Mouse (Mus musculus) lung, postnatal 0 days (tissue): ENCODE measurements at regions not wholly inside any gene's neighbourhood (a gene's known extent, or its start where the extent isn't known, plus 50 kb on each side); places are given as distances from the start of the nearest gene placed in this dataset.

Experiments used
- ATAC-seq: fragments of 200-750 bp; cut with Nextera tagmentation; 2 replicates; pipeline ENCODE4 v1.8.0; 2017; ENCODE audit warnings: moderate library complexity
- DNase-seq: peaks from one replicate; pipeline ENCODE4 v3.0.0-alpha.2; 2016; ENCODE audit warnings: low spot score
- H3K27ac ChIP-seq: fragments of 300-500 bp; sonication (generic); 2 replicates; pipeline ENCODE4 v1.5.1; 2014; ENCODE audit warnings: antibody characterized with exemption, mild to moderate bottlenecking, low read length, mixed read lengths
- H3K27me3 ChIP-seq: fragments of 300-500 bp; sonication (generic); replicated peaks from 2 replicates; pipeline ENCODE4 v1.6.1; 2014; ENCODE audit warnings: low read length, mixed read lengths; ENCODE audit not compliant: insufficient read depth
- H3K36me3 ChIP-seq: fragments of 300-500 bp; sonication (generic); 2 replicates; pipeline ENCODE4 v1.6.1; 2014; ENCODE audit warnings: low read length, mixed read lengths; ENCODE audit not compliant: insufficient read depth
- H3K4me1 ChIP-seq: fragments of 300-500 bp; sonication (generic); 2 replicates; pipeline ENCODE4 v1.6.1; 2014; ENCODE audit warnings: antibody characterized with exemption, low read depth, low read length, mixed read lengths; ENCODE audit not compliant: insufficient read depth
- H3K4me2 ChIP-seq: fragments of 300-500 bp; sonication (generic); replicated peaks from 2 replicates; pipeline ENCODE4 v1.6.1; 2014; ENCODE audit warnings: low read depth, mild to moderate bottlenecking, low read length, moderate library complexity, mixed read lengths
- H3K4me3 ChIP-seq: fragments of 300-500 bp; sonication (generic); 2 replicates; pipeline ENCODE4 v1.5.1; 2014; ENCODE audit warnings: low read depth, low read length
- H3K9ac ChIP-seq: fragments of 300-500 bp; sonication (generic); replicated peaks from 2 replicates; pipeline ENCODE4 v1.6.1; 2014; ENCODE audit warnings: low read depth, mild to moderate bottlenecking
- H3K9me3 ChIP-seq: fragments of 300-500 bp; sonication (generic); 2 replicates; pipeline ENCODE4 v1.6.1; 2016; ENCODE audit warnings: low read length, mixed read lengths
- CTCF ChIP-seq: IDR thresholded peaks from 2 replicates; pipeline ENCODE4 v1.5.1; 2016; ENCODE audit warnings: antibody characterized with exemption, mild to moderate bottlenecking
- EP300 ChIP-seq: IDR thresholded peaks from 2 replicates; pipeline ENCODE4 v1.6.1; 2016; ENCODE audit warnings: antibody characterized with exemption, mild to moderate bottlenecking, control low read depth
- WGBS: fragments of 180-500 bp; shearing (Covaris S2); extraction: QIAGEN DNeasy Blood & Tissue Kit; methylation state at CpG from one replicate; pipeline ENCODE4 v1.1.7; 2014; 5-methylcytosine and 5-hydroxymethylcytosine counted together

DNA sequence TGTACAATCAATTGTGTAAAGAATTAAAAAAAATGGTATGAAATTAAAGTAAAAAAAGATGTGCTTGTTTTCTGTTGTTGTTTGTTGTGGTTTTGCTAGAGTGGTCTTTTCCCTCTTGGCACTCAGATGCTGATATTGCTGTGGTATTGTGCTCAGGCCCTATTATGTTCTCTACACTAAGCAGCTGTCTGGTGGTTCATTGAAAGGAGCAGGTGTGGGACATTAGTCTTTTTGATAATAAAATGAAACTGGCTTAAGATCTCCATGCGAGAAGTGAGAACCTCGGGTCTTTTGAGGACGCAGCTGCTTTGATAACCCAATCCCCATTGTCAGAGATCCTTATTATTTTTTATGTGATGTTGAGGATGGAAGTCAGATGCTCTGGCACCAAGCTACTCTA, 155.4 kb upstream of the 4930583I09Rik start:
- no peak overlapping the region for H3K4me2 ChIP-seq
- no peak for ATAC-seq
- H3K4me3 ChIP-seq = no peak overlapping the region
- no peaks in the 10 kb centered on the region for H3K36me3 ChIP-seq
- H3K9ac ChIP-seq = no peak overlapping the region
- H3K27me3 ChIP-seq = no peaks in the 10 kb centered on the region
- H3K9me3 ChIP-seq = no peaks in the 10 kb centered on the region
- 91% methylated on average over 3 of the region's 3 CpGs for WGBS
- no peak overlapping the region for H3K27ac ChIP-seq
- no peaks in the 10 kb centered on the region for H3K4me1 ChIP-seq
- TF ChIP-seq EP300 (no peak), CTCF (no peak)
- no peak for DNase-seq

DNA sequence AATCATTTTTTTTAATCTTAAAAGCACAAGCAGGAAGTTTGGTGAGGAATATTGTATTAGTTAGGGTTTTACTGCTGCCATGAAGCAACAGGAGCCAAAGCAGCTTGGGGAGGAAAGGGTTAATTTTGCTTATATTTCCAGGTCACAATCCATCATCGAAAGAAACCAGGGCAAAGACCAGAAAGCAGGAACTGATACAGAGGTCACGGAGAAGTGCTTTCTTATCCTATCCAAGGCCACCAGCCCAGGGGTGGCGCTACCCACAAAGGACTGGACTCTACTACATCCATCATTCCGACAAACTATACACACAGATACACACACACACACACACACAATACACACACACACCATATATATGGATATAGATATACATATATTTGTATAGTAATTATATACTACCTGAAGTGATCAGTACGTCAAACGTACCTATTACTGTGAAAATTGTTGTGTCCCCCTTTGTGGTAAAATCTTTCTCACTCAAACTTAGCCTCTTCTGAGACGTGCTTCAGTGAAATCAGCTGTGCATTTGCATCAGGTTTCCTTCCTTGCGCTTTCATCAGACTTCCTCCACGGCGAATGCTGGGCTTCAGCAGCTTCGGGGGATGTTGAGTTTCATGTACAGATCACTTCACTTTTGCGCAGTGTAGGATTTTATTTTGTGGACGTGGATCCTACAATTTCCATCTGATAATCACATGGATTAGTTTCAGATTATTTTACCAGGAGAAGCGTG, 148.6 kb upstream of the 4930583I09Rik start:
- H3K27ac ChIP-seq = no peak overlapping the region
- DNase-seq = no peak
- 42% methylated on average over 14 of the region's 14 CpGs for WGBS
- no peaks in the 10 kb centered on the region for H3K4me1 ChIP-seq
- no peak for ATAC-seq
- no peaks in the 10 kb centered on the region for H3K36me3 ChIP-seq
- no peak overlapping the region for H3K4me2 ChIP-seq
- no peak overlapping the region for H3K4me3 ChIP-seq
- TF ChIP-seq EP300 (no peak), CTCF (no peak)
- no peaks in the 10 kb centered on the region for H3K27me3 ChIP-seq
- H3K9me3 ChIP-seq = no peaks in the 10 kb centered on the region
- no peak overlapping the region for H3K9ac ChIP-seq

DNA sequence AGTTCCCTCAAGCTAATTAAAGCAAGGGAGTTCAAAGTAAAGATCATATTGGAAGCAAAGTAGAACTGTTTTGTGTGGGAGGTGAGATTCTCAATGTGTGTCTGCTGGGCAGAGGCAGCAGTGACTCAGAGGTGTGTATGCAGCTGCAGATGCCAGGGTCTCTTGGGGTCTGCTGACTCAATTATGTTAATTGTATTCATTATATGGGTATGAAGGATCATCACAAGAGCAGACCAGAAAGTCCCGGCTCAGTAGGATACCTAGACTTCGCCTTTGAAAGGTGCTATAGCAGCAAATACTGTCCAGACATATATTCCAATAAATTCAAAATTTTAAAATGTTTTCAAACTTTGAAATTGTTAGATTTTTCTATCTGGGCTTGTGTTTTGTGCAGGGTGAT, 147.6 kb upstream of the 4930583I09Rik start:
- H3K4me3 ChIP-seq = no peak overlapping the region
- H3K36me3 ChIP-seq = no peaks in the 10 kb centered on the region
- H3K9ac ChIP-seq = no peak overlapping the region
- H3K27ac ChIP-seq = no peak overlapping the region
- H3K4me2 ChIP-seq = no peak overlapping the region
- H3K27me3 ChIP-seq = no peaks in the 10 kb centered on the region
- no peak for ATAC-seq
- WGBS = 79% methylated on average over 2 of the region's 2 CpGs
- no peak for DNase-seq
- TF ChIP-seq EP300 (no peak), CTCF (no peak)
- H3K4me1 ChIP-seq = no peaks in the 10 kb centered on the region
- H3K9me3 ChIP-seq = no peaks in the 10 kb centered on the region

DNA sequence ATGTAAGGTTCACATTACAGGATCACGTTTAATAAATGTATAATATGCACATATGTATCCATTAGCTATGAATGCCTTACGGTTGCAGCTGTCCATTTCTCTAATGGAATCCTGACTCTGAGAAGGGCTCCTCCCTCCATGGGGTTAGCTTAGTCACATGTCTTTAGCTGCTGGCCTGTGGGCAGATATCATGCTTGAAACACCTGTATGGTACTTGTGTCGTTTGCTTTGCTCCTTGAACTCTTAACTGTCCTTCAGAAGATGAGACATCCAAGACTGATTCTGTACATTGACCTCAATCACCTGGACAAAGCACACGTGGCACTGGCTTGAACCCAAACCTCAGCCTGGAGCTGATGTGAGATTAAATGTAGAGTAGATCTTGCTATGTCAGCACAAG, 128.3 kb upstream of the 4930583I09Rik start:
- Histone ChIP-seq H3K27me3 (no peaks in the 10 kb centered on the region), H3K4me1 (no peaks in the 10 kb centered on the region), H3K27ac (no peak overlapping the region), H3K4me3 (no peak overlapping the region), H3K36me3 (no peaks in the 10 kb centered on the region), H3K9me3 (no peaks in the 10 kb centered on the region), H3K4me2 (no peak overlapping the region), H3K9ac (no peak overlapping the region)
- DNase-seq (no peak), ATAC-seq (no peak)
- TF ChIP-seq EP300 = no peak
- TF ChIP-seq CTCF = no peak
- 67% methylated on average over 4 of the region's 4 CpGs for WGBS

DNA sequence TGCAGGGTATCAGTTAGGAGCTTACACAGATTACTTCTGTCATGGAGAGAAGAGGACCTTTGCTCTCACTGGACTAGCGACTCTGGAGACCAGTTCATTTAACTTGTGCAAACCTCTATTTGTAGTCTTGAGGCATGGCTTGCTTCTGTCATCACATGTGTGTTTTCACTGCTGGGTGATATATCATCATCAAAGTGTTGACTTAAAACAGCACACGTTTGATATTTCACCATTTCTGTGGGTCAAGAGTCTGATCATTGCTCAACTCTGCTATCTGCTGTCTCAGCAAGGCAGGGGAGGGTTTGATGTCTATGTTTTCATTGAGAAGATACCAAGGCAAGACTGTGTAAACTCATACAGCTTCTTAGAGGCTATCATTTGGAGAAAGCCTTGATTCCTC, 126.0 kb upstream of the 4930583I09Rik start:
- no peaks in the 10 kb centered on the region for H3K4me1 ChIP-seq
- DNase-seq (peak; percentile 31), ATAC-seq (0 out of 2 replicates have a peak, but pooled peaks have one; percentile 12)
- H3K36me3 ChIP-seq = no peaks in the 10 kb centered on the region
- 29% methylated on average over 2 of the region's 2 CpGs for WGBS
- TF ChIP-seq CTCF = no peak
- no peak for TF ChIP-seq EP300
- H3K27me3 ChIP-seq = no peaks in the 10 kb centered on the region
- no peak overlapping the region for H3K4me2 ChIP-seq
- H3K9me3 ChIP-seq = no peaks in the 10 kb centered on the region
- H3K4me3 ChIP-seq = no peak overlapping the region
- no peak overlapping the region for H3K9ac ChIP-seq
- no peak overlapping the region for H3K27ac ChIP-seq

DNA sequence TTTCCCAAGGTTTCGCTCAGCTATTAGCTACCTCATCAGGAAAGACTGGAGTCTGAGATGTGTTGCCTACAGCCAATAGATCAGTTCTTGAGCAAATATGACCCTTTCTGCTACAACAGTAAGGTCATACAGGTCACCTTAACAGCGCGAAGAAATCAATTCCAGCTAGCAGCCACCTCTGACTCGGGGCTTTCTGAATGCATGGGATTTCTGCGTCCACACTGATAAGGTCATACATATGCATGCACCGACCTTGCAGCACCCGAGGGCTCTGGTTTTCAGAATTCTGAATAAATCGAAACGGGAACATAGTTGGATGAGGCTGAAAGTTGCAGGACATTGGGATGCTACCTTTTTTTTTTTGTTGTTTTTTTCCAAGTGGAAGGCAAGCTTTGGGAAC, 121.6 kb upstream of the 4930583I09Rik start:
- WGBS = 53% methylated on average over 9 of the region's 9 CpGs

More for the DNA sequence above, 121.6 kb upstream of the 4930583I09Rik start:
- Histone ChIP-seq H3K27ac (no peak overlapping the region), H3K27me3 (no peaks in the 10 kb centered on the region), H3K4me3 (no peak overlapping the region), H3K4me2 (no peak overlapping the region), H3K36me3 (no peaks in the 10 kb centered on the region), H3K4me1 (no peaks in the 10 kb centered on the region), H3K9me3 (no peaks in the 10 kb centered on the region), H3K9ac (no peak overlapping the region)
- TF ChIP-seq EP300 (no peak), CTCF (no peak)
- no peak for ATAC-seq
- DNase-seq = no peak
